Mouse (Mus musculus): ENCODE measurements around the gene Chrm3.

Chrm3 gene

DNA sequence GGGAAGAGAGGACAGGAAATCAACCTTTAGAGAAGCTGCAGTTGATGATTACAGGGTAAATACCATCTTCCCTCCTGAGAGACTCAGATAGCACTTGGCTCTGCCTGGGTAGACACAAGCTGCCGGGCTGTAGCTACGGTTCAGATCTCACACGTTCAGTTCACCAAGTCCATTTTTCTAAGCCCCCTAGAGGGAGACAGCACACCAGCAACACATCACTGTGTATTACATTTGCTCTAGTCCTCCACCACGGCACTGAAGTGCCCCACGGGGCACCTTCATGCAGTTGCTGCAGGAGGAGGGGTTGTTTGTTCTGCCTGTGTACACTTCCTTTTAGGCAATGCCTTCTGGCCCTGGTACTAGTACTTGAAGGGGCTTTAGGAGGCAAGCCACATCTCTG lies 289.5 kb downstream of the Chrm3 start:
- no peak for DNase-seq (ENCODE audit: low read depth, low spot score)

DNA sequence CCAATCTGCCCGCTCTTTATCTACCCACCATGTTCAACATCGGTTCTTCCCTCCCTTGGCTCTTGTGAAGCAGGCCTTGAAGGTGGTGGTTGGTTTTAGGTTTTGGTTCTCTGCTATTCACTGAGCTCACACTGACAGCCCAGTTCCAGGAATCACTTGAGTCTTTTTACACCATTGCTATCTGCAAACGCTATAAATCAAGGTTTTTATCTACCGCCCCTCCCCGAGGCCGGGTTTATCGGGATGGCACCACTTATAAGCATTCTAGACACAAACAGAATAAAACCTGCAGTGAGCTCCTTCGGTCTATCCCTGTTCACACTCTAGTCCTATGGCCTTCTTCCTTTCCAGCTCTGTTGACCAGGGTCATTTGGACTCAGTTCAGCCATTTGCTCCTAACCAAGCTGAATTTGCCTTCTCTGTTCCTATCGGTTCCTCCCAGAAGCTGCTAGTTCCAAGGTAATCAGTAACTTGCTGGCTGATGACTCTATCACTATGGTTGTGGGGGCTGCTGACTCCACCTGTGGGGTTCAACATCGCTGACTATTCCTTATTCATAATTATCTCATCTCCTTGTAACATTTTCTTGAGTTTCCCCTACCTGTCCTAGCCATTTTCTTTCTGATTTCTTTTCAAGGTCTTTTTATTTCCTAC lies 291.6 kb downstream of the Chrm3 start:
- no peak for DNase-seq (ENCODE audit: low read depth, low spot score)

DNA sequence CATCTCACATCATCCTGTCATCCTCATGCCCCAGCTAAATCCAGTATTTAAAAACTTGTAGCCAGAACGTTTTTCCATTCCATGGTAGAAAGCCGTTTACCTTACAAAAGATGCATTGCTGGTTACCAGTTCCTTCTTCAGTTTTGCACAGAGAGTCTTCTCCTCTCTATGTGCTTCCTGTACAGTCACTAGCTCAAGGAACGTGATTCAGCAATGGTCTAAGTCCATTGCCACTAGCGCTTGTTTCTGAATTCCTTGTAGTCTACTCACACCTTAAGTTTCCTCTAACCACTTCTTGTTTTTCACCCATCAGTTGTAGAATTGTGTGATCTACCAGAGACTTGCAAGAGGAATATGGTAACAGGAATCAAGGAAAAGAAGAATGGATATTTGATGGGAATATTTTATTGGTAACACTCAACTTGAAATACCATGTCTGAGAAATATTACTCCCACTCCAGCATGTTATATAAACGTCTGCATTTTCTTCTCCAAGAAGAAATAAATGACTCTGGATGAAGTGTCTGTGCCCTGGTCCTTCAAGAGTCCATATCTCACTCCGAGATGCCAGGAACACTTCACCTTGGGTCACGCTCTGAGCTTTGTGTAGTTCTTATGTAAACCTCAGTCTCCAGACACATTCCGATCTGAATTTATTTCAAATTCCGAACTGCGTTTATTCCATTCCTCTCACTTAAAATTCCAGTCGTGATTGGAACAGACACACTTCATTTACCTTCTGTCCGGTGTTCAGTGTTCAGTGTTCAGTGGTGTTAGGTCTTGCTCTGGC lies 293.6 kb downstream of the Chrm3 start:
- DNase-seq (ENCODE audit: low read depth, low spot score) = no peak

DNA sequence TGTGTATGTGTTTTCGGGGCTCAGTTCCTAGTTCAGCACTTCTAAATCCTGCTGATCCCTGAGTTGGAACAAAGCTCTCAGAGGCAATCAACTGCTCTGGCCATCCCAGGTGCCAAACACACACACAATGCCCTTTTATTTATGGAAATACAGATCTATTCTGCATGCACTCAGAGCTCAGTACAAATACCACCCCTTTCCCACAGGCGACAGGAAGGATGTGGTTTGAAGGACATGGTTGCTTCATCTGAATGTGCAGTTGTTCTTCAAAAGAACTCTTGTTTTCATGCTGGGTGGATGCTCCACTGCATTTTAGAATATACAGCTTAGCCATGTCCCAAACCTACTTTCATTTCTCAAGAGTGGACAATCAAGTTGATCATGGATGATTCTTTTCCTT lies 294.9 kb downstream of the Chrm3 start:
- DNase-seq (ENCODE audit: low read depth, low spot score) = no peak

DNA sequence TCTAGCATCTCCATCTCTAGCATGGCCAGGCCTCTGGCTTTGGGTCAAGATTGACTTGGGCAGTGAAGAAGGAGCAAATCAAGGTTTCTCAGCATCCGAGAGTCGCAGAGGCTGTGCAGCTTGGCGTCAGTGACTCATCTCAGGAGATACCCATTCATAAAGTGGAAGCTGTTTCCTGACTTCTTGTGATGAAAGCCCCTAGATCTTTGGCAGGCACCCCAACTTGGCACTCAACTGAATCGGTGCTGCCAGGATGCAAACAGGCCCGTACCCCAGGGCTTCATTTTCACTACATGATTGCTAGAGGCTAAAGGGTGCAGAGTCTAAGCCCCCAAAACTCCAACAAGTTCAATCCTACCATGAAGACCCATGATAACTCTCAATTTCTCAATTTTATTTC lies 298.0 kb downstream of the Chrm3 start:
- no peak for DNase-seq (ENCODE audit: low read depth, low spot score)

DNA sequence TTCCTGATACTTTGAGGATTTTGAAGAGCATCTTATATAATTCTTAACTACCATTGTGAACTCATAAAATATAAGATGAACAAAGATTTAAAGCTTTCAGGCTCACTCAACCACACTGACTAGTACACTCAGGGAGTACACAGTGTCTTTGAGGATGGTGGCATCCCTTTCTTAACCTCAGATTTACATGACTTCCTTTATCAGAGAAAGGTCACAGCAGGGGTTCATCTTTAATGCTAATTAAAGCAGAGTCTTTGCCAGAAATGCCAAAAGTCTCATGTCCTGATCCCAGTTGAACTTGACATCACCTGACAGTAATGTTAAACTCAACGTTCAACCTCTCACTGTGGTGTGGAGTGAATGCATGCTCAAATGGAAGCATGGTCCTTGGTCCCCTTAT lies 301.7 kb downstream of the Chrm3 start:
- DNase-seq (ENCODE audit: low read depth, low spot score) = no peak

DNA sequence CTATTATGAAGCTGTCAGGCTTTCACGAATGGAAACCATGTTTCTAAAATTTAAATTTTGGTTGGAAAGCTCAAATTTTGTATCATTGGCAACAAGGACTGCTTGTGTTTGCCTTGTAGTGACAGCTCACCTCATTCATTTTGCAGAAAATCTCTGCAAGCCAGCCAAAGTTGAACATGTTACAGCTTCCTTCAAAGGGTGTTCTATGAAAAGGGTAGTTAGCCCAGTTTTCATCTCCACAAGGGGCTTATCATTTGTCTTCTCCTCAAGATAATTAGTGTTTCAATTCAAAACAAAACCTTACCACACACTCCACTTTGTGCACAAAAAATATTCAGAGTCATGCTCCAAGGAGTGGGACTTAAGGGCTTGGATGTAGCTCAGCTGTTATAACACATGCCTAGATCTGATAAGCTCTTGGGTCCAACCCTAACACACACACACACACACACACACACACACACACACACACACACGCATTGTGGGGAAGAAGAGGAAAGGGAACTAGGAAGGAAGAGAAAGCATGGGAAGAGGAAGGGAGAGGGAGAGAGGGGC lies 302.9 kb downstream of the Chrm3 start:
- DNase-seq (ENCODE audit: low read depth, low spot score) = no peak

DNA sequence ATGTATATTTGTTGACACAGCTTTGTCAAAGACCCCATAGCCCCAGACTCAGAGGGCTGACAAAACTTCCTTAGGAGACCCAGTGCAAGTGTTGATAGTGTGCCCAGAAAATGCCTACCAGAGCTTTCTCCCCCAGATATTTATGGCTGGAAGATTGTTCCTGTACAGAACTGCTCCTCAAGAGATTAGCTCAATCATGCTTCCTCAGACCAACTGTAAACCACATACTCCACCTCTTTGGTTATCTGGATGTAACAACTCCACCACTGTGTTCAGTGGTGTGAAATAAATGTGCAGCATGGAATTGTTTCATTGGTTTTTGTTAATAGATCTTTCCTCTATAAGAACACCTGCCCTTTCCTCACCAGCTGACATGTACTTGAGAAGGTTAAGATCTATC lies 306.6 kb downstream of the Chrm3 start:
- DNase-seq (ENCODE audit: low read depth, low spot score) = no peak

DNA sequence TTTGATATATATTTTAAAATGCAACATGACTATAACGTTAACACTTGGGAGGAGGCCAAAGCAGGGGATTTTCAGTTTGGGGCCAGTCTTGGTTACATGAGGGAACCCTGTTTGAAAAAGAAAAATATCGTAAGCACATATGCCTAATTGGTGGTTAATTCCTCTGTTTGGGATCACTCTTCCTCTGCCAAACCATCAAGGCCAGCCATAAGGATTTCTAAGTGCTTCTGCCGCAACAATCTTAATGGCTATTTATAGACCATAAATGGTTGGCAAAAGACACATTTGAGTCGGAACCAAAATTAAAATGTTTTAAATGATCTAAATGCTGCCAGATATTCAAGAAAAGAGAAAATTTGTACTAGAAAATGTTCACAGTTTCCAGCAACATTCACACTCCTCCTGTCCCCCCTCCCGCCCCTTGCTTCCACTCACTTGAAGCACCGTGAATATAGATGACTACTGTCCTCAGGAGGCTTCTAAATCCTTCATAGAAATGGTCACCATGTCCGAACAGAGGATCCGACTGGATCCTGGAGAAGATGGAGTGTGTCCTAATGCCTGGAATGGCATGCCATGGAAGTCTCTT lies 307.3 kb downstream of the Chrm3 start:
- no peak for DNase-seq (ENCODE audit: low read depth, low spot score)

DNA sequence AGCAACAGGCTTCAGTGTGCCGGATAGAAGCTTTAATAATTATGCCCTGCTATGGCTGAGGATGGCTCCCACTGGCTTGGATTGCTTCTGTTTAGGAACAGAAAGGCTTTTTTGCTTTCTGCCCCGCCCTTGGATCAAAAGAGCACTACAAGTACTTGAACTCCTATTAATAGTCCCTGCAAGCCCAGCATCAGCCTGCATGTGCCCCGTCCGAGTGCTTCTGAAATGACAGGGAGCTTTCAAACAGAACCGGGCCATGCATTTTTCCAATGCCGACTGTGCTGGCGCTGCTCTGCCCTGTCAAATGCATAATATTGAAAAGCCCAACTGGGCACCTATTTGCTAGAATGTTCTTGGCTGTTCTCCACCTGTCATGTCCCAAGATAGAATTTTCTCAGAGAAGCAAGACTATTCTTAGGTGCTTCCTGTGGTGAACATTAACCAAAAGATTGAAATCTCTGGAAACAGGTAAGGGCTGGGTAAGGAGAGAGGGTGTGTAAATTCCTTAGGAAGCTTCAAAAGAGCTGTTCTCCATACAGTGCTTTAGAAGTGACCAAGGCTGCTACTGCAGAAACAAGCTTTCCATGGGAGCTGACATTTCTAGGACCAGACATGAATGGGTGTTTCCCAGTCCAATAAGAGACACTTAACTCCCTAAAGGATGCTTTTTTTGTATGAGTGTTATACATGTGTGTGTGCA lies 314.8 kb downstream of the Chrm3 start:
- no peak for DNase-seq (ENCODE audit: low read depth, low spot score)

DNA sequence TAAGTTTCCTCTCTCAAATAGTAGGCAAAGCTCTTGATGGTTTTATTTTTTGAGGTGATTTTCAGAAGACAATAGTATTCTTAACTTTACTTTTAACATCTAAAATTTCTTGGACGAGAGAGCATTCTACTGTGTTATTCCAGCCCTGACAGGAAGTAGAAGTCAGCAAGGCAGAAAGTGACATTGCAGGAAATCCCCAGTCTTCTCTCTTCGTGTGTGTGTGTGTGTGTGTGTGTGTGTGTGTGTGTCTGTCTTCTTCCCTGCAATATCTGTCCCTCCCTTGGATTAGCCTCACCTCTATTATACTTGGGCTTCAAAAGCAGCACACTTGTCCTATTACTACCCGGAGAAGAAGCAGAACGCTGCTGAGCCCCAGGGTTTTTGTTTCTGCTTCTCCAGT lies 316.6 kb downstream of the Chrm3 start:
- no peak for DNase-seq (ENCODE audit: low read depth, low spot score)

DNA sequence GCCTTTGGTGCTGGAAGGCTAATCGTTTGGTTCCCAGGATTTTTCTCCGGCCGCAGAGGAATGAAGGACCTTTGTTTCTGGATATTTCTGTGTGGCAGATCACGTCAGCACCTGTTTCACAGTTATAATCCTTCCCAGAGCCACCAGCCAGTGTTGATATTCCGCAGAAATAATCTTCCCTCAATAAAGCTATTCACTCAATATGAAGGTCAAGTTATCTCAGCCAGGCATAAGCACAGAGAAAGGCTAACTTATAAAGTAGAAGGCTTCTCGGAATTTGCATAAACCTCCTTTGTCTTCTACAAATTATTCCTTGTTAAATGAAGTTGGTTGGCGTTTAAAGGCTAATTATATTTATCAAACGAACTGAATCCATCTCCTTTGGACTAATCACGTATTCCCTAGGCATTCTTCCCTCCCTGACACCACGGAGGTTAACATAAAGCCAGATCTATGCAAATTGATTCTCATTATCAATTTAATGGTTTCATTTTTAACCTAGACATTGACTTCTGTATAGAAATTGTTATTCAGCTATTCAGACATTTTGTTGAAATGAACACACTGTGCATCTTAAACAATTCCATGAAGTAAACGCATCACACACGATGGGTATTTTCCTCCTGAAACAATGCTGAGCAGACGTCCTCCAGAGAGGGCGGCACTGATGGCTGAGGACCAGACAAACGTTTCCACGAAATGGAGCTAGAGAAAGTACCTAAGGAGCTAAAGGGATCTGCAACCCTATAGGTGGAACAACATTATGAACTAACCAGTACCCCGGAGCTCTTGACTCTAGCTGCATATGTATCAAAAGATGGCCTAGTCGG lies 326.9 kb downstream of the Chrm3 start:
- no peak for DNase-seq (ENCODE audit: low read depth, low spot score)

DNA sequence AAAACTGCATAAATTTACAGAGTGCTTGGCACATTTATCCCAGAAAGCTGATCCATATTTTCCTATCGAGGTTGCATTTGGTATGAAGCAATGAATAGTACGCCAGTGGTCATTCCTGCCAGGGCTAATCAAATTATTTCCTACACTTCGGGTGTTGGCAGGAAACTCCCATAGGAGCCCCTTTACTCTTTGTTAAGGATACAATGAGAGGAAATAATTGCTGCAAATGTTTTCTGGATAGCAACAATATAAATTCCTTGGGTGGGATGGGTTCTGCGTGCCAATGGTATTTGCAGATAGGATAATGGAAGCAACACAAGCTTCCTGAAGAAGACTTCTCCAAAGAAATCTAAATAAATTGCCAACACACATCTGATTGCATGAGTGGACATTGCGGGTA lies 329.1 kb downstream of the Chrm3 start:
- no peak for DNase-seq (ENCODE audit: low read depth, low spot score)

DNA sequence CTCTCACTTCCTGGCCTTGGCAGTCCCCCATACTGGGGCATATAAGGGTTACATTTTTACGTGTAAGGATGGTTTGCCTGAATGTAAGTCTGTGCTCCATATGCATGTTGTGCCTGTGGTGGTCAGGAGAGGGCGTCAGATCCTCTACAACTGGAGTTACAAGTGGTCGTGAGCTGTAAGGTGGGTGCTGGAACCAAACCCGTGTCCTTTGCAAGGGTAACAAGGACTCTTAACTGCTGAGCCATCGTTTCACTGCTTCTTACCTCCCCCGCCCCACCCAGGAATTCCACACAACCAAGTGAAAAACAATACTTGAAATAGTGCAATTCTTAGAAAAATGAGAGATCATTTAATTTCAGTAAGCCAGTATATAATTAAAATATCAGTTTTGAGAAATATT lies 330.7 kb downstream of the Chrm3 start:
- DNase-seq (ENCODE audit: low read depth, low spot score) = no peak

DNA sequence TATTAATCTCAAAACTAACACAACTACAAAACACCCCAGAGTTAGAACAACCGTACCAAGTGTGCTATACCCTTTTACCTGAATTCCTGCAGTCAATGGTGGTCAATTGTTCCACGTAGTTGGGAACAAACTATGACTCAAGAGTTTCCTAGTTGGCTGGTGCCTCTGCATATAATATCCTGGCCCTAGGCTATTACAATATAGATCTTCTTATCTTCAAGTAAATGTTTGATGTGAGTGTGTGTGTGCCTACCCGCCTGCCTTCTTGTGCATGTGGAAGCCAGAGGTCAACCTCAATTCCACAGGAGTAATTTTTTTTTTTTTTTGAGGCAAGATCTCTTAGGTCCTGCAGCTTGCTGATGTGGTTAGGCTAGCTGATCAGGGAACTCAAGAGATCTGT lies 335.5 kb downstream of the Chrm3 start:
- no peak for DNase-seq (ENCODE audit: low read depth, low spot score)

DNA sequence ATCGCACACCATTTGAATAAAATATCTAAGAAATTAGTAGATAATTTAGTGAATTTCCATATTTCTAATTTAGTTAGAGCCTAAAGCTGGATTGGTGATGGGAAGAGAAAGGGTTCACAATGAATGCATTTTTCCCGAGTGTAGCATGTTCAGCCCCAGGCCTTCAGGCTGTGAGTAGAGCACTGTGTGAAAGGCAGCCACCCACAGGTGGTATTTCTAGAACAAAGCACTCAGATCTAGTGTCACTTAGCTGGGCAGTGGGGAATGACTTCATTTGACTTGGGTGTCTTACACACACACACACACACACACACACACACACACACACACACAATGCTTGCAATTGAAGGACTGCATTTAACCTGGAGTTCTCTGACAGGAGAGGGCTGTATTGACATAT lies 337.5 kb downstream of the Chrm3 start:
- no peak for DNase-seq (ENCODE audit: low read depth, low spot score)

DNA sequence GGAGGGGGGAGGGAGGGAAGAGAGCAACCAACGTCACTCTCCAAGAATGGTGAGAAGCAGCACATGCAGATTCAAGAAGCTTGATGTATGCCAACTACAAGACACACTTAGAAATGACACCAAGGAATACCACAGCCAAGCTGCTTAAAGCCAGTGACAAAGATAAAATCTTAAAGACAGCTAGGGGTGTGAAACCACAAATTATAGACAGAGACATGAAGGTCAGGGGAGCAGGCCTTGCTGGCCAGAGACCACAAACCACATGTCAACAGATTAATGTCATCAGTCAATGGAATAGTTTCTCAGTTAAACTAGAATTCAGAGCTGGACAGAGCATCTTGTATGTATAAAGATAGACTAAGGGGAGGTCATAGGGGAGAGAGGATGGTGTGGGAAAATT lies 341.4 kb downstream of the Chrm3 start:
- DNase-seq (ENCODE audit: low read depth, low spot score) = no peak

DNA sequence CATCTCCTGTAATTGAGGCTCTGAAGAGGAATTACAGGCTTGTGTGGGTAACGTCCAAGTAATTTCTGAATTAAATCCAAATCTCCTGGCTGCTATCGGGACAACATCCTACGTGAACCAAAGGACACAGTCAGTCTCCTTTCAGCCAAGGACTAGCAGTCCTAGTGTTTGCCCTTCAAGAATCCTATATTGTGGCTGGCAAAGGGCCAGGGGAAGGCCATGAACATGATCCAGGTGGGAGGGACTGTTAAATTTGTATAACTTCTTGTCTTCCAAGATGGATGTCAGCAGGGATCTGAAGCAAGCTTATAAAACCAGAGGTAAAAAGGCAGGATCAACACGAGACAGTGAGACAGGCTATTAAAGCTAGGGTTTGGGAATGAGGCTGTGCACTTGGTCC lies 357.7 kb downstream of the Chrm3 start:
- no peak for DNase-seq (ENCODE audit: low read depth, low spot score)

DNA sequence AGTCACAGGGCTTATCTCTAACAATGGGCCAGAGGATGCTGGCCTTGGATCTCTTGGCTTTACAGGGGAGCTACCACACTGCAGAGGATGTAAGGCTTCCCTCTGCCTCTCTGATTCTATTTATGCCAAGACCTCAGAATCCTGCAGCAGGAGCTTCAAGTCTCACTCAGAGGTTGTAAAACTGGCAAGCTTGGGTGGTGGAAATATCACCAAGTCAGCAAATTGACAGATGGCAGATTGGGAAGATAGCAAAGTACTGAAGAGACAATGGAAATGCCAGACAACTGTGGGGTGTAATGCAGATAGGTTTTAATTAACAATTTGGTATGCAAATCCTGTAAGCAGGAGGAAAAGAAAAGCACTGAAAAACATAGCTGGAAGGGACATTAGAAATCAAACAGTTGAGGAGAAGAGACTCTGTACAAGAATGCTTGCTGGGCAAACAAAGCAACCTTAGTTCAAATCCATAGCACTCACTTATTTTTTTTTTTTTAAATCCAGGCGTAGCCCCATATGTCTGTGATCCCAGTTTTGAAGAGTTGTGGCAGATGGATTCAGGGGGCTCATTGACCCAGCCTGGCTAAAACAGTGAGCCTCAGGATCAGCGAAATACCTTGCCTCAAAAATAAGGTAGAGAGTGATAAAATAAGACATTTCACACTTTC lies 362.9 kb downstream of the Chrm3 start:
- DNase-seq (ENCODE audit: low read depth, low spot score) = no peak

DNA sequence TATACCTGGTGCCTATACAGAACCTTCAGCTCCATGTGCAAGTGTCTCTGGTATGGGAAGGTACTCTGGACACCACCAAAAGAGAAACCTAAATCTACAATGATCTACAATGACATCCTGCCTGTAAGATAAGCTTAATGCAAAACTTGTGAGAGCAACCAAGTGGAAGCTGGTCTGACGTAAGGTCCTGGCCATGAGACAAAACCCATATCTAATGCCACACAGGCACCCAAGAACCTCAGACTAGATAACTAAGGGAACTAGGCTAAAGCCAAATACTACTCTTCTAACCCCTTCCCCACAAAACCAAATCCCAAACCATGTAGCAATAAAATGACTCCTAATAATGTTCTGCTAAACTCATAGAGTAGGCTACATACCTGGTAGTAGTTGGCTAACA lies 364.8 kb downstream of the Chrm3 start:
- no peak for DNase-seq (ENCODE audit: low read depth, low spot score)

DNA sequence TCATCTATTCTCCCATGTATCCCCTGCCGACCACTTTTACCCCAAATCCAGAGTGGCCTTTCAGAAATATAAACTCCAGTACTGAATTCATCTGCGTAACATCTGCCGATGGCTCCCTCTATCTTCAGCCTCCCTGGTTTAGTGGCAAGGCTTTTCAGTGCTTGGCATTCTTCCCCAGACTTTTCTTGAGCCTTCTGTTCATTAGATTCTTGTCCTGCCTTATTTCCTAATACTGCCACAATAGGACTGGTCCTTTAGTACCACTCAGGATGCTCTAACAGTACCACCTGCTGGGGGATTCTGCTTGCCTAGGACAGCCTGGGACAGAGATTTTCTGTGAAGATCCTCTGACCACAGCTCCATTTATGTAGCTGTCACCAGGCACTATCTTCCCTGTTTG lies 367.1 kb downstream of the Chrm3 start:
- DNase-seq (ENCODE audit: low read depth, low spot score) = no peak

Data from embryo, embryonic 11.5 days (tissue).